Mouse (Mus musculus) liver, adult 2 months (tissue): ENCODE measurements around the gene Ern2. TPM values are rescaled to one million over a fixed set of nuclear protein-coding genes. Genes with fewer than 3 reads are reported as not detected.
A peak's percentile ranks its signal among the peaks of the same experiment; 100 is the strongest.

Experiments
- DNase-seq: peaks from one replicate; pipeline ENCODE4 v3.0.0-alpha.2; 2011; ENCODE audit warnings: low read depth, low spot score; ENCODE audit errors: extremely low read depth
- H3K27ac ChIP-seq: fragments of 200-500 bp; replicated peaks from 2 replicates; pipeline ENCODE4 v1.5.1; 2012; ENCODE audit warnings: low read depth, mild to moderate bottlenecking, control low read depth, inconsistent platforms, low read length; ENCODE audit not compliant: insufficient read depth
- H3K27me3 ChIP-seq: fragments of 200-500 bp; 2 replicates; pipeline ENCODE4 v1.6.1; 2012; ENCODE audit warnings: mild to moderate bottlenecking, moderate library complexity, low read length, inconsistent platforms; ENCODE audit not compliant: control insufficient read depth, insufficient read depth
- H3K36me3 ChIP-seq: fragments of 200-500 bp; 2 replicates; pipeline ENCODE4 v1.6.1; 2012; ENCODE audit warnings: low read length, inconsistent platforms; ENCODE audit not compliant: control insufficient read depth, insufficient read depth
- H3K4me1 ChIP-seq: fragments of 200-500 bp; 2 replicates; pipeline ENCODE4 v1.6.1; 2011; ENCODE audit warnings: low read length; ENCODE audit not compliant: control insufficient read depth, insufficient read depth
- H3K4me3 ChIP-seq: fragments of 200-500 bp; 2 replicates; pipeline ENCODE4 v1.5.1; 2011; ENCODE audit warnings: low read depth, mild to moderate bottlenecking, control low read depth, low read length, moderate library complexity; ENCODE audit not compliant: insufficient read depth
- H3K79me2 ChIP-seq: fragments of 200-500 bp; 2 replicates; pipeline ENCODE4 v1.6.1; 2012; ENCODE audit warnings: inconsistent platforms, mild to moderate bottlenecking, low read length, moderate library complexity; ENCODE audit not compliant: control insufficient read depth, insufficient read depth
- H3K9ac ChIP-seq: fragments of 200-500 bp; 2 replicates; pipeline ENCODE4 v1.6.1; 2012; ENCODE audit warnings: low read depth, mild to moderate bottlenecking, control low read depth, inconsistent platforms, low read length
- CTCF ChIP-seq: fragments of 200-500 bp; IDR thresholded peaks from 2 replicates; pipeline ENCODE4 v1.5.1; 2011; ENCODE audit warnings: low read depth, low read length, control low read depth
- POLR2A ChIP-seq: fragments of 200-500 bp; IDR thresholded peaks from 2 replicates; pipeline ENCODE4 v1.6.1; 2011; ENCODE audit warnings: low read length, control low read depth; ENCODE audit not compliant: insufficient read depth; ENCODE audit errors: extremely low read depth
- WGBS: fragments of 180-500 bp; shearing (Covaris S2); methylation state at CpG from one replicate; pipeline ENCODE4 v1.1.7; 2018; 5-methylcytosine and 5-hydroxymethylcytosine counted together
- polyA plus RNA-seq: library from polyadenylated mRNA; depleted of rRNA; stranded (reverse); fragments of >200 nt; gene quantifications from 2 replicates; pipeline ENCODE4 v1.2.3, GENCODE M21; 2012
- total RNA-seq: library from RNA; depleted of rRNA; stranded (reverse); fragments of >200 nt; gene quantifications from 2 replicates; pipeline ENCODE4 v1.2.3, GENCODE M21; 2014

The Ern2 gene
- total and polyA plus RNA-seq, 2 experiments: 0.10 TPM; not detected in 1

DNA sequence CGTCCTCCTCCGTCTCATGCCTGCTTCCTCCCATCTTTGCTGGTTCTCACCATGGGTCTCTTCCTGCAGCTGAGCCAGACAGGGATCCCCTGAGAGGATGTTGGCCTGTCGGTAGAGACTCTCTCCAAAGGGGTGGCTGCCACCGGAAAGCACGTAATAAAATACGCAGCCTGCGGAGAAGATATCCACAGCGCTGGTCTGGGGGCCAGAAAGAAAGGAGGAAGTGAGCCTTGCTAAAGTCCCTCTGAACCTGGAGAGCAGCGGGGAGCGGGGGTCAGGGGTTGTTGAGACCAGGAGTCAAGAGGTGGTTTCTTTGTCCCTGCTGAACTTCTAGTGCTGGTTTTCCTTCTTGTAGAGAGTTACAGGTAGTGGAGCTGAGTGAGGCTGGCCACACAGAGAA lies 14.4 kb downstream of the Ern2 start:
- H3K79me2 ChIP-seq: no peaks in the 10 kb centered on the region
- 81% methylated on average over 10 of the region's 10 CpGs for WGBS
- no peak overlapping the region for H3K9ac ChIP-seq
- DNase-seq: no peak
- no peaks in the 10 kb centered on the region for H3K27me3 ChIP-seq
- no peak overlapping the region for H3K27ac ChIP-seq
- no peaks in the 10 kb centered on the region for H3K4me1 ChIP-seq
- no peaks in the 10 kb centered on the region for H3K36me3 ChIP-seq
- TF ChIP-seq CTCF (no peak), POLR2A (no peak)
- no peak overlapping the region for H3K4me3 ChIP-seq

DNA sequence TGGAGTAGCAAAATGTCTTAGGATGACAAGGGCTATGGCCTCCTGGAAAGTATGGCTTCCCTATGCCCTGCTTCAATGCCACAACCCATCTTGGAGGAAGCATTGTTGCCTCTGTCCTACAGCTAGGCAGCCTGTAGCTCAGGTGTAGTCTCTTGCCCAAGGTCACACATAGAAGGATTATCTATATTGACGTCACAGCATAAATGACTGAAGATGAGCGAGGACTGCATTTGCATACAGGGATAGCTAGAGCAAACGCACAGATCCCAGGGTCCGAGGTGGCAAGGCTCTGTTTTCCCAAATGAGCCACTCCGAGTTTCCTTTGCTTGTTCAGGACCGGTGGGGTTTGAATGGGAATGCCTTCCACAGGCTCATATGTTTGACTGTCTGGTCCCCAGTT lies 15.3 kb downstream of the Ern2 start:
- no peak overlapping the region for H3K27ac ChIP-seq
- WGBS: 90% methylated on average over 6 of the region's 6 CpGs
- no peak overlapping the region for H3K9ac ChIP-seq
- H3K4me3 ChIP-seq: no peak overlapping the region
- no peaks in the 10 kb centered on the region for H3K79me2 ChIP-seq
- TF ChIP-seq POLR2A: no peak
- no peak for TF ChIP-seq CTCF
- H3K36me3 ChIP-seq: no peaks in the 10 kb centered on the region
- no peaks in the 10 kb centered on the region for H3K27me3 ChIP-seq
- H3K4me1 ChIP-seq: no peaks in the 10 kb centered on the region
- DNase-seq: no peak

DNA sequence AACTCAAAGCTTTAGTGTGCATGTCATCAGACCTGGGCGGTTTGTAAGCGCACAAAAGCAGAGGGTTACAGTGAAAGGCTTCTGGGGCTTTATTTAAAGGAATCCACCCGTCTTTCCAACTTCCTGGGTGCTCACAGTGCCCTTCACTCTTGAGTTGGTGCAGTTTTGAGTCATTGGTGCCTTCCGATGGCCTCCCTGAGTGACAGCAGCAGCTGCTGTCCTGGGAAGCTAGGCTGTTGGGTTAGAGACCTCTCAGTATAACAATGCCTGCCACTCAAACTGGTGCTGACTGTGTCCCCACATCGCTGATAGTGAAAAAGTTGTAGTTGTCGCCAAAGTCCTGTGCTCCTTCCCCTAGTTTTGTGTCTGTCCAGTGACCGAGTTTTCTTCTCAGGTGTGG lies 18.8 kb downstream of the Ern2 start:
- H3K27ac ChIP-seq: no peak overlapping the region
- no peak for TF ChIP-seq CTCF
- TF ChIP-seq POLR2A: no peak
- H3K27me3 ChIP-seq: no peaks in the 10 kb centered on the region
- no peak overlapping the region for H3K9ac ChIP-seq
- H3K4me1 ChIP-seq: no peaks in the 10 kb centered on the region
- H3K36me3 ChIP-seq: no peaks in the 10 kb centered on the region
- H3K79me2 ChIP-seq: no peaks in the 10 kb centered on the region
- DNase-seq: no peak
- WGBS: 96% methylated on average over 7 of the region's 7 CpGs
- no peak overlapping the region for H3K4me3 ChIP-seq

DNA sequence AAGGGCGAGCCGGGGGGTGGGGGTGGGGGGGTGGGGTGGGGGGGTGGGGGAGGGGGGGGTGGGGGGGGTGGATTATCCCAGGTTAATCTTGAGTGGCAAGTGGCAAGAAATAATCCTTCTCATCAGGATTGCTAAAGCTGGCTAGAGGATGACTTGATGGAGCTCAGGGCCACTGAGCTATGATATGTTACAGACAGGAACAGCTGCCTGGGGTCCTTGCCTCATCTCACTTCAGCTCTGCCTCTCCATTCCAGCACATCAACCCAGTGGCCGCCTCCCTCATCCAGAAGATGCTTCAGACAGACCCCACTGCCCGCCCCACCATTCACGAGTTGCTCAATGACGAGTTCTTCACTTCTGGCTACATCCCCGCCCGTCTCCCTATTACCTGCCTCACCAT lies 22.2 kb downstream of the Ern2 start:
- Histone ChIP-seq H3K36me3 (no peaks in the 10 kb centered on the region), H3K79me2 (no peaks in the 10 kb centered on the region), H3K4me3 (no peak overlapping the region), H3K27ac (no peak overlapping the region), H3K9ac (no peak overlapping the region), H3K27me3 (no peaks in the 10 kb centered on the region), H3K4me1 (0 out of 2 replicates have a peak, but pooled peaks cover 3% of the 10 kb centered on the region)
- WGBS: 96% methylated on average over 7 of the region's 8 CpGs
- DNase-seq: no peak
- TF ChIP-seq POLR2A (no peak), CTCF (no peak)

DNA sequence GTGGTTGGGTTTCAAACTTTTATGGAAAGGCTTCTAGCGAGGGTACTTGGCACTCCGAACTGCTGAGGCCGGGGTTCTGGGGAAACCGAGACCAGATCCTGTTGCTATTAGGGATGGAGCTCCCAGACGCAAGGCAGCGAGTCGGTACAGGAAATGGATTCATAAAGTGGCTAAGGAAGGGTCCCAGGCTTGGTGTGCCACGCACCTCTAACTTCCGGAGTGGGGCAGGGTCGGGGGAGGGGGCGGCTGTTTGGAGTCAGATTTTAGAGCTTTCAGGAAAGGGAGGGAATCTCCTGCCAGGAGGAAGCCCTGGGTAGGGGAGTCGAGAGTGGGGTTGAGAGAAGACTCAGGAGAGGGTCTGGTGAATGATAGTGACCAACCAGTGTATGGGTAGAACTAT lies 26.0 kb downstream of the Ern2 start:
- Histone ChIP-seq H3K4me3 (no peak overlapping the region), H3K27me3 (no peaks in the 10 kb centered on the region), H3K79me2 (no peaks in the 10 kb centered on the region), H3K9ac (no peak overlapping the region), H3K27ac (no peak overlapping the region), H3K4me1 (0 out of 2 replicates have a peak, but pooled peaks cover 3% of the 10 kb centered on the region), H3K36me3 (no peaks in the 10 kb centered on the region)
- 12% methylated on average over 12 of the region's 12 CpGs for WGBS
- DNase-seq: no peak
- TF ChIP-seq POLR2A (no peak), CTCF (no peak)

DNA sequence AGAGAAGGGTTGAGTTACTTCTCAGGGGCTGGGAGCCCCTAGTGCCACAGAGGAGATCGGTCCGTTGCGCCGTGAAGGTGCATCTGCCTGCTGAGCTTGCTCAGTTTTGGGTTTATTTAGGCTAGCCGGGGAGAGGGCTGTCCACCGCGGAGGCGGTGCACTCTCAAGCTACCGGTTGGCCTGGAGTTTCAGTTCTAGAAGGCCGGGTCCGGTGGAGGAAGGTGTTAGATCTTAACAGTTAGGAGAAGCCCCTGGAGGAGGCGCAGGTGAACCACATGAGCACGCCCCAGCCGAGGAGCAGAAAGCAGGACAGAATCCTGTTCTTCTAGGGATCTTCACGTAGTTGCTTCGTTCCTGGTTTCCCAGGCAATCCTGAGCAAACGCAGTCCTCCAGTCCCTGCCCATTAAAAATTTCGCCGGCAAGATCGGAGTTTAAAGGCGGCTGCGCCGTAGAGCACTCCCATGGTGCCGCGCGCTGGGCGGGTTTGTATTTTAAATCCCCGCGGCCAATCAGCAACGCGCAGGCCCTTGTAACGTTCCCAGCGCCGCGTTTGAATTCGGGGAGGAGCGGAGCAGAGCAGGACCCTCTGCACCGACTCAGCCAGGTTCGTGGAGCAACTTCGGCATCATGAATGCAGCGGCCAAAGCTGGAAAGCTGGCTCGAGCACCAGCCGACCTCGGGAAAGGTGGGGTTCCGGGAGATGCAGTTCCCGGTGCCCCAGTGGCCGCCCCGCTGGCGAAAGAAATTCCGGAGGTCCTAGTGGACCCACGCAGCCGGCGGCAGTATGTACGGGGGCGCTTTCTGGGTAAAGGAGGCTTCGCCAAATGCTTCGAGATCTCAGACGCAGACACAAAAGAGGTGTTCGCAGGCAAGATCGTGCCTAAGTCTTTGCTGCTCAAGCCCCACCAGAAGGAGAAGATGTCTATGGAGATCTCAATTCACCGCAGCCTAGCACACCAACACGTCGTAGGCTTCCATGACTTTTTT lies 26.8 kb downstream of the Ern2 start, which contains the start of gene Plk1:
TSS of gene Plk1 (plus strand) at position 525 of the 988 bp plus-strand sequence.
- no peaks in the 10 kb centered on the region for H3K27me3 ChIP-seq
- H3K4me1 ChIP-seq: 0 out of 2 replicates have a peak, but pooled peaks cover 3% of the 10 kb centered on the region
- H3K4me3 ChIP-seq: peak within 1 kb of the TSS; percentile 64
- H3K27ac ChIP-seq: no peak within 1 kb of the TSS
- DNase-seq: peak; percentile 72
- peak within 1 kb of the TSS; percentile 60 for H3K9ac ChIP-seq
- no peaks in the 10 kb centered on the region for H3K79me2 ChIP-seq
- no peaks in the 10 kb centered on the region for H3K36me3 ChIP-seq
- under 1% methylated on average over 63 of the region's 63 CpGs for WGBS
- no peak for TF ChIP-seq POLR2A
- TF ChIP-seq CTCF: peak; percentile 0; the same call in 1 of the 2 replicates
